Mouse (Mus musculus): ENCODE measurements around the gene Pcbp4. TPM values are rescaled to one million over a fixed set of nuclear protein-coding genes. Genes with fewer than 3 reads are reported as not detected.

Pcbp4 gene
- 33.5 and 43.6 TPM in 2 replicates for polyA plus RNA-seq (2012; ENCODE audit: insufficient read depth, low replicate concordance)

DNA sequence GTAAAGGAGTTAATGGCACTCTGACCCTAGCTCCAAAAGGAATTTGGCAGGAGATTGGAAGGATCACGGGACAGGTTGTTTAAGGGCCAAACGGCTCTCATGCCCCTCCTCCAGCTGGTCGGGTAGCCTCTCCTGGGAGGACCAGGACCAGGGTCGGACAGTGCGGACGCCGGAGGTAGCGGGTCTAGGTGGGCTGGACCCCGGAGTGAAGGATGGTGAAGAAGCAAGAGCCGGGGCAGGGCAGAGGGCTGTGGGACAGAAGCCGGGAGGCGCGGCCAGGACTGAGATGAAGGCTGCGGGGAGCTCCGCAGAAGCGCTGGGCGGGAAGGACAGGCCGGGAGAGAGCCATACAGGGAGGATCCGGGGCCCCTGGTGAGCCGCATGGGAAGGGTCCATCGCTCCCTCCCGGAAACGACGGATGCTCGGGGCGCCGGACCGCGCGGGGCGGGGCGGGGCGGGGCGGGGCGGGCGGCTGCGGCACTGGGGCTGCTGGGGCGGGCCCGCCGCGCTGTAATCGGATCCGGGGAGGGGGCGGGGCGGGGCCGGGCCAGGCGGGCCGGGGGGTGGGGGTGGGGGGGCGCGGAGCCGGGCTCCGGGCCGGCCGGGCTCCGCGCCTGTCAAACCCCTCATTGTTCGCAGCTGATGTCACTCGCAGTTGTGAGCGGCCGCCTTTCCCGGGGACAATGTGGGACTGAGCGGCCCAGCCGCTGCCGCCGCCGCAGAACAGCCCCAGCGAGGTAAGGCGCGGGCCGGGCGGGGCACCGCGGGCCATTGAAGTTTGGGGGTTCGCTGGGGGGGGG lies at the start of gene Pcbp4:
Gene Pcbp4, plus strand, starts transcription at position 21 of the 800 bp plus-strand sequence.
- Histone ChIP-seq H3K9me3 (no peaks in the 10 kb centered on the region), H3K36me3 (replicated peaks; ENCODE audit: low read length) (no peaks in the 10 kb centered on the region), H3K27me3 (replicated peaks) (peaks cover 75% of the 10 kb centered on the region), H3K4me3 (replicated peaks) (peak within 1 kb of the TSS; percentile 91), H3K4me1 (peaks cover 47% of the 10 kb centered on the region)
- TF ChIP-seq FLI1 (IDR thresholded peaks at IDR 0.05; ENCODE audit: low read length) (no peak), GATA1 (IDR thresholded peaks at IDR 0.05; ENCODE audit: borderline replicate concordance, low read length) (no peak)

GRCm38 (mm10) chr9:106405275-106405674 lies 47.8 kb upstream of the Pcbp4 start:
- H3K9me3 ChIP-seq, result peaks cover 14% of the 10 kb centered on the region
- no peak for TF ChIP-seq FLI1 (IDR thresholded peaks at IDR 0.05; ENCODE audit: low read length)
- no peak for TF ChIP-seq GATA1 (IDR thresholded peaks at IDR 0.05; ENCODE audit: borderline replicate concordance, low read length)
- H3K4me3 ChIP-seq (replicated peaks), result no peak overlapping the region
- H3K36me3 ChIP-seq (replicated peaks; ENCODE audit: low read length), result no peaks in the 10 kb centered on the region
- H3K27me3 ChIP-seq (replicated peaks), result peaks cover 77% of the 10 kb centered on the region
- peaks cover 52% of the 10 kb centered on the region for H3K4me1 ChIP-seq

DNA sequence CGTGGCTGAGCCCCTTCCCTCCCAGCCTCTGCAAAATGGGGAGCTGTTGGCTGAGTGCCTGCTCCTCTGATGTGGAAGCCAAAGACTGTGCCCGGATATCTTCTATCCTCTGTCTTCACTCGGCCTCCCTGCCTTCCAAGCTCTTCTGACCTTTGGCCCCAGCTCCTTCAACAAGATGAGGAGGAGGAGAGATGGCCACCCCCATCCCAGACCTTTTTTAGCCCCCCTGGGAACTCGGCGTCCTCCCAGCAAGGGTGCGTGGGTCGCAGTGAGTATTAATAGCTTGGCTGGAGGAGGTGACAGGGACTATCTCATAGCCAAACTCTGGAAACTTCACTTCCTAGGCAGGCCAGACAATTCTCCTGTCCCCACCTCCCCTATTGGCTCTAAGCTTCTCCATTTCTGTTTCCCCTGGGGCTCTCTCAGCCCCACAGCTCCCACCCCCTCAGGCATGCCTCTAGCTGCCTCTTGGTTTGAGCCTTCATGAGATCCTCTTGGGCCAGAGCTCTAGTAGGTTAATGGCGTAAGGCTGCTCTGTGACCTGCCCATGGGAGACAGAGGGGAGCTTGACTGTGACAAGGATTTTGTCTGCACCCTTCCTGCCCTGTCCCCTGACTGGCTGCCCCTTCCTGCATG lies 46.5 kb upstream of the Pcbp4 start:
- Histone ChIP-seq H3K9me3 (peaks cover 14% of the 10 kb centered on the region), H3K36me3 (replicated peaks; ENCODE audit: low read length) (no peaks in the 10 kb centered on the region), H3K4me1 (peaks cover 50% of the 10 kb centered on the region), H3K27me3 (replicated peaks) (peaks cover 77% of the 10 kb centered on the region), H3K4me3 (replicated peaks) (no peak overlapping the region)
- no peak for TF ChIP-seq FLI1 (IDR thresholded peaks at IDR 0.05; ENCODE audit: low read length)
- no peak for TF ChIP-seq GATA1 (IDR thresholded peaks at IDR 0.05; ENCODE audit: borderline replicate concordance, low read length)

GRCm38 (mm10) chr9:106409096-106409495 lies 44.0 kb upstream of the Pcbp4 start:
- Histone ChIP-seq H3K27me3 (replicated peaks) (peaks cover 81% of the 10 kb centered on the region), H3K9me3 (peaks cover 14% of the 10 kb centered on the region), H3K4me1 (peaks cover 40% of the 10 kb centered on the region), H3K36me3 (replicated peaks; ENCODE audit: low read length) (no peaks in the 10 kb centered on the region), H3K4me3 (replicated peaks) (no peak overlapping the region)
- no peak for TF ChIP-seq GATA1 (IDR thresholded peaks at IDR 0.05; ENCODE audit: borderline replicate concordance, low read length)
- TF ChIP-seq FLI1 (IDR thresholded peaks at IDR 0.05; ENCODE audit: low read length), result no peak

DNA sequence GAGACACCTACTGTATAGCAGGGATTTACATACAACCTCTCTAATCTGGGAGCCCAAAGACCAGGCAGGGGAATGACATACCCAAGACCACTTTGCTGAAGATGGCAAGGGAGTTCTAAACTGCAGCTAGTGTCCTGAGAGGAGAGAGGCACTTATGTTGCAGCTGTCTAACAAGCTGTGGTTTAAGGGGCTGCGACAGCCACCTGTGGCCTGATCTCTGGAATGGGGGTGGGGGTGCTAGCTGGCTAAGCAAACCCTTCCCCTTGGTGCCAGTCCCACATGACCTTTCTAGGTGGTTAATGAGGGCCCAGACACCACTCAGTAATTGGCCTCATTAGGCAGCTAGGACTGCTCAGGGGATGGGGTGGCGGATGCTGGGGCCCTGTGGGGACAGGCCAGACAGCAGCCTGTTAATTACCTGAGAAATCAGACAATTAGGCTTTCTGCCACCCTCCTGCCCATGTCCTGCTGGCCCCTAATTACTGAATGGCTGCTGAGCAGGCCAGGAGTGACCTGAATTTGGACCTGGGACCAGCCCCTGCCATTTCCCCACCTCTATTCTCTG lies 42.9 kb upstream of the Pcbp4 start:
- Histone ChIP-seq H3K9me3 (peaks cover 16% of the 10 kb centered on the region), H3K4me1 (peaks cover 37% of the 10 kb centered on the region), H3K36me3 (replicated peaks; ENCODE audit: low read length) (no peaks in the 10 kb centered on the region), H3K27me3 (replicated peaks) (peaks cover 88% of the 10 kb centered on the region), H3K4me3 (replicated peaks) (no peak overlapping the region)
- TF ChIP-seq GATA1 (IDR thresholded peaks at IDR 0.05; ENCODE audit: borderline replicate concordance, low read length) (no peak), FLI1 (IDR thresholded peaks at IDR 0.05; ENCODE audit: low read length) (no peak)

DNA sequence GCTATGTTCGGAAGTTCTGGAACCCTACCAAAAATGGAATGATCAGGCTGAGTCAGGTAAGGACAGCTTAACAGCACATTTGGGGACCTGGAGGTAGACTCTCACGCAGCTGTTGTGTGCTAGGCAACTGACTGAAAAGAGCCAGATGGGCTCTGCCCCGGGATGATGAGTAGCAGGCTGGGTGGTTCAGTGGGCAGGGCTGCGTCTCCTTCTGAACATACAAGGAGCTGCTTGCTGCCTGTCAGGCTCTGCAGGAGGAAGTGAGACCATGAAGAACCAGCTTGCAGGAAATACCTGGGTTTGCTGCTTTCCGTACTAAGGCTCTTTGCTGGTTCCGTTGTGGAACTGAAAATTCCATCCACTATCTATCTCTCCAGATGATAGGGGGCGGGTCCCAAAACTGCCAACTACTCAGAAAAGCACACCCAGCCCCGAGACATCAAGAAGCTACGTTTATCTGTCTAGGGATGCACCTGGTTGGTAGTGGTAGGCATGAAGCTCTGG lies 41.9 kb upstream of the Pcbp4 start:
- Histone ChIP-seq H3K27me3 (replicated peaks) (peaks cover 93% of the 10 kb centered on the region), H3K36me3 (replicated peaks; ENCODE audit: low read length) (no peaks in the 10 kb centered on the region), H3K9me3 (peaks cover 16% of the 10 kb centered on the region), H3K4me3 (replicated peaks) (no peak overlapping the region), H3K4me1 (peaks cover 30% of the 10 kb centered on the region)
- TF ChIP-seq FLI1 (IDR thresholded peaks at IDR 0.05; ENCODE audit: low read length) (no peak), GATA1 (IDR thresholded peaks at IDR 0.05; ENCODE audit: borderline replicate concordance, low read length) (no peak)

DNA sequence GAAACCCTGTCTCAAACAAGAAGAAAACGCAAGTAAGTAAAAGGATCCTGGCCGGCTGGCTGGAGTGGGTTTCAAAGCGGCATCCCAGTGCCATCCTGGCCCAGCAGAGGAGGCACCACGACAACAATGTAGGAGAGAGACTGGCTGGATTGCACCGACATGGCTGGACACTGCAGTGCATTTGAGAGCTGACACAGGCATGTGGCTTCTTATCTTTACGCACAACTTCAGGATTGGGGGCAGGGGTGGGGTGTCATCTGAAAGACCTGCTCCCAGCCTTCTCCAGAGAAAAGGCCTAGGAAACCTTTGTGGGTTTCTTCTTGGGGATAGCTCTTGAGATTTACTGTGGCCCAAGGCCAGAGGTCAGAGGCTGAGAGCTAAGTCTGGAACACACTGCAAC lies 41.4 kb upstream of the Pcbp4 start:
- no peaks in the 10 kb centered on the region for H3K36me3 ChIP-seq (replicated peaks; ENCODE audit: low read length)
- TF ChIP-seq FLI1 (IDR thresholded peaks at IDR 0.05; ENCODE audit: low read length), result no peak
- TF ChIP-seq GATA1 (IDR thresholded peaks at IDR 0.05; ENCODE audit: borderline replicate concordance, low read length), result no peak
- H3K4me3 ChIP-seq (replicated peaks), result no peak overlapping the region
- H3K4me1 ChIP-seq, result peaks cover 24% of the 10 kb centered on the region
- H3K27me3 ChIP-seq (replicated peaks), result peaks cover 91% of the 10 kb centered on the region
- H3K9me3 ChIP-seq, result peaks cover 16% of the 10 kb centered on the region

GRCm38 (mm10) chr9:106412210-106412609 lies 40.9 kb upstream of the Pcbp4 start:
- no peak overlapping the region for H3K4me3 ChIP-seq (replicated peaks)
- peaks cover 91% of the 10 kb centered on the region for H3K27me3 ChIP-seq (replicated peaks)
- TF ChIP-seq FLI1 (IDR thresholded peaks at IDR 0.05; ENCODE audit: low read length), result no peak
- TF ChIP-seq GATA1 (IDR thresholded peaks at IDR 0.05; ENCODE audit: borderline replicate concordance, low read length), result no peak
- H3K36me3 ChIP-seq (replicated peaks; ENCODE audit: low read length), result no peaks in the 10 kb centered on the region
- H3K9me3 ChIP-seq, result peaks cover 16% of the 10 kb centered on the region
- H3K4me1 ChIP-seq, result peaks cover 22% of the 10 kb centered on the region

DNA sequence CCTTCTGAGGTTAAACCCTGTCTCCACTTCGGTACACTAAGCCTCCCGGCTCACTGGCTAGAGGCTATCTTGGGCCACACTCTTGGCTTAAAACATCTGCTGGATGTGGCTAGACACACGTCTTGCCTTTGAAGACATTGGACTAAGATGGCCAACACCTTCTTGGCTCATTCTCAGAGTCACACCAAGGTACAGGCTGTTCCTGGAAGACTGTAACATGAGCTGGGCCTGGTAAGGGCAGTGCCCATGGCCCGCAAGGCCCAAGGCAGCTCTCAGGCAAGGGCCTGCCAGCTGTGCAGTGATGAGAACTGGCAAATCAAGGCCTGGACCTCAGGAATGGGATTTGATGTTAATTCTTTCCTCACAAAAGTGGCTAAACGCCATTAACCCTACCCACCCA lies 39.5 kb upstream of the Pcbp4 start:
- Histone ChIP-seq H3K27me3 (replicated peaks) (peaks cover 93% of the 10 kb centered on the region), H3K9me3 (peaks cover 13% of the 10 kb centered on the region), H3K36me3 (replicated peaks; ENCODE audit: low read length) (no peaks in the 10 kb centered on the region), H3K4me1 (peaks cover 35% of the 10 kb centered on the region), H3K4me3 (replicated peaks) (no peak overlapping the region)
- TF ChIP-seq GATA1 (IDR thresholded peaks at IDR 0.05; ENCODE audit: borderline replicate concordance, low read length) (no peak), FLI1 (IDR thresholded peaks at IDR 0.05; ENCODE audit: low read length) (no peak)

Measured in megakaryocyte, embryonic 14.5 days (primary cell).